Mouse (Mus musculus) midbrain, embryonic 14.5 days (tissue): Measurements from ENCODE around the gene Zmynd8. TPM values are rescaled to one million over a fixed set of nuclear protein-coding genes. Genes with fewer than 3 reads are reported as not detected.

Experiments used
- ATAC-seq: fragments of 200-750 bp; cut with Nextera tagmentation; 2 replicates; pipeline ENCODE4 v1.8.0; 2017; ENCODE audit warnings: moderate number of reproducible peaks, moderate library complexity; ENCODE audit not compliant: low FRiP score, low TSS enrichment
- DNase-seq: peaks from one replicate; pipeline ENCODE4 v3.0.0-alpha.2; 2015
- H3K27ac ChIP-seq: fragments of 300-500 bp; sonication (generic); replicated peaks from 2 replicates; pipeline ENCODE4 v1.5.1; 2014; ENCODE audit warnings: mild to moderate bottlenecking, low read depth, low read length, moderate library complexity
- H3K27me3 ChIP-seq: fragments of 300-500 bp; sonication (generic); 2 replicates; pipeline ENCODE4 v1.6.1; 2014; ENCODE audit warnings: low read length, control low read depth, mixed read lengths; ENCODE audit not compliant: control insufficient read depth, insufficient read depth
- H3K36me3 ChIP-seq: fragments of 300-500 bp; sonication (generic); 2 replicates; pipeline ENCODE4 v1.6.1; 2014; ENCODE audit warnings: low read length, control low read depth; ENCODE audit not compliant: control insufficient read depth, insufficient read depth
- H3K4me1 ChIP-seq: fragments of 300-500 bp; sonication (generic); 2 replicates; pipeline ENCODE4 v1.6.1; 2014; ENCODE audit warnings: mild to moderate bottlenecking, antibody characterized with exemption, low read length, control low read depth; ENCODE audit not compliant: control insufficient read depth, insufficient read depth
- H3K4me2 ChIP-seq: fragments of 300-500 bp; sonication (generic); 2 replicates; pipeline ENCODE4 v1.6.1; 2014; ENCODE audit warnings: mild to moderate bottlenecking, low read length, moderate library complexity
- H3K4me3 ChIP-seq: fragments of 300-500 bp; sonication (generic); replicated peaks from 2 replicates; pipeline ENCODE4 v1.5.1; 2014; ENCODE audit warnings: low read depth, low read length
- H3K9ac ChIP-seq: fragments of 300-500 bp; sonication (generic); replicated peaks from 2 replicates; pipeline ENCODE4 v1.6.1; 2014; ENCODE audit warnings: mild to moderate bottlenecking, low read length, moderate library complexity
- H3K9me3 ChIP-seq: fragments of 300-500 bp; sonication (generic); 2 replicates; pipeline ENCODE4 v1.6.1; 2016; ENCODE audit warnings: low read length, control low read depth, mixed read lengths; ENCODE audit not compliant: control insufficient read depth
- WGBS: fragments of 180-500 bp; shearing (Covaris S2); extraction: QIAGEN DNeasy Blood & Tissue Kit; methylation state at CpG from one replicate; pipeline ENCODE4 v1.1.7; 2014; 5-methylcytosine and 5-hydroxymethylcytosine counted together
- microRNA-seq: library from miRNA; unstranded; fragments of <30 nt; microRNA quantifications from one replicate; pipeline ENCODE4, GENCODE M21; 2016
- polyA plus RNA-seq: library from polyadenylated mRNA; unstranded; fragments of >200 nt; fragmentation: Nextera tagmentation; extraction: Ambion mirVana; gene quantifications from 2 replicates; pipeline ENCODE4 v1.2.1, GENCODE M21; 2014

The Zmynd8 gene
- polyA plus RNA-seq, 1 experiment from 2014 or later, result 64.4 TPM

DNA sequence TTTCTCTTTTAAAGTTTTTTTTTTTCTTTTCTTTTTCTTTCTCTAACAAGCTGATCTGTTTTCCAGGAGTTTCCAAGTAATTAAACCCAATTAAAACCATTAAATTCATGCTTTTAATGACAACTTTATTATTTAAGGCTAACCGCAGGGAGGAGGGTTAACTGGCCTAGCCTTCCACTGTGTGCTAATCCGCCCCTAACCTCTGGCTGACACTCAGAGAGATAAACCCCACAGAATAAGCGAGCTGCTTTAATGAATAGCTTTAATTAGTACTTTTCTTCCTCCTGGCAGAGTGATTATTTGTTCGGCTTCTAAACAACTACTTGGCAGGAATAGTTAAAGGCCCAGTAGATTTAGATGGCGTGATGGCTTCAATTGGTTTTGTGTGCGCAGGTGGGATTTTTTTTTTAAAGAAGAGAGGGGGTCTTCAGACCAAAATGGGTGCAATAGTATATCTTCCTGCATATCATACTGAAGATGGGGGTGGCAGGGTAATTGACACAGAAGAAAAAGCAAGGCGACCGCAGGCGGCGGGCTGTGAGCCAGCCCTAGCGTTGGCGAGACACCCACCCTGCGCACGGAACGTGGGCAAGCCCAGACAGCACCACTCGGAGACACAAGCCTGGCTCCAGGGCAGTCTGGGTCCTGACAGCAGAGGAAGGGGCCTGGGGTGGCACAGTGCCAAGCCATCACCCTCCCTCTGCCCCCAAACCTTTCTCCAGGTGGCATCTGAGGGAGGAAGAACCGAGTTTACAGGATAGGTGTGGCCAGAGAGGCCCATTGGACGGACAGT, 153.3 kb downstream of the Zmynd8 start:
- no peak for ATAC-seq
- no peak overlapping the region for H3K27ac ChIP-seq
- no peaks in the 10 kb centered on the region for H3K9me3 ChIP-seq
- no peak overlapping the region for H3K4me3 ChIP-seq
- H3K27me3 ChIP-seq, result no peaks in the 10 kb centered on the region
- 45% methylated on average over 18 of the region's 18 CpGs for WGBS
- H3K36me3 ChIP-seq, result no peaks in the 10 kb centered on the region
- H3K4me1 ChIP-seq, result peaks cover 25% of the 10 kb centered on the region
- H3K4me2 ChIP-seq, result no peak overlapping the region
- DNase-seq, result peak; percentile 56
- H3K9ac ChIP-seq, result no peak overlapping the region

DNA sequence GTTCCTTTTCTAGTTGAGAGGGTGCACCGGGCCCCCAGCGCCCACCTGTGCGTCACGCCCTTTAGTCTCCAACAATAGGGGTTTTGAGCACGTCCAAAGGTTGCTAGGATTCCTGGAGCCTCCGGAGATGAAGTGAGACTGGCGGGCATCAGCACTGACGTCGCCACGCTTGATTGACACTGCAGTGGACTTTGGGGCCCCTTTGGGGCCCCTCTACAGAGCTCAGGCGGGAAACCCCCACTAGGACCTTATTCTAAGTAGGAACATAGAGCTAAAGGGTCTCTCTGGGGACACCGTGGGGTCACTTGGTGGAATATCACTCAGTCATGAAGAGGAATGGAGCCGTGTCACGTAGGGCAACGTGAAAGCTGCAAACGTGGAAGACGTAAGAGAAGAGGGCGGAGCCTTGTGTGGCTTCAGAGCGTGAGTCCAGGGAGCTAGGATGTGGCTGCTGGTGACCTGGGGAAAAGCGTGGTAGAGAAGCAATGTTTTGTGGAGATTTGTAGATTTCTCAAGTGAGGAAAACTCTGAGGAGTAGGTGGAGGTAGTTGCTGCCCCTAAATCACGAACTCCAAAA, 156.5 kb downstream of the Zmynd8 start:
- Histone ChIP-seq H3K4me3 (no peak overlapping the region), H3K27ac (no peak overlapping the region), H3K9me3 (no peaks in the 10 kb centered on the region), H3K9ac (no peak overlapping the region), H3K4me1 (peaks cover 25% of the 10 kb centered on the region), H3K27me3 (no peaks in the 10 kb centered on the region), H3K36me3 (no peaks in the 10 kb centered on the region), H3K4me2 (0 out of 2 replicates have a peak overlapping the region, but pooled peaks have one; percentile 12)
- no peak for DNase-seq
- no peak for ATAC-seq
- 16% methylated on average over 21 of the region's 21 CpGs for WGBS

DNA sequence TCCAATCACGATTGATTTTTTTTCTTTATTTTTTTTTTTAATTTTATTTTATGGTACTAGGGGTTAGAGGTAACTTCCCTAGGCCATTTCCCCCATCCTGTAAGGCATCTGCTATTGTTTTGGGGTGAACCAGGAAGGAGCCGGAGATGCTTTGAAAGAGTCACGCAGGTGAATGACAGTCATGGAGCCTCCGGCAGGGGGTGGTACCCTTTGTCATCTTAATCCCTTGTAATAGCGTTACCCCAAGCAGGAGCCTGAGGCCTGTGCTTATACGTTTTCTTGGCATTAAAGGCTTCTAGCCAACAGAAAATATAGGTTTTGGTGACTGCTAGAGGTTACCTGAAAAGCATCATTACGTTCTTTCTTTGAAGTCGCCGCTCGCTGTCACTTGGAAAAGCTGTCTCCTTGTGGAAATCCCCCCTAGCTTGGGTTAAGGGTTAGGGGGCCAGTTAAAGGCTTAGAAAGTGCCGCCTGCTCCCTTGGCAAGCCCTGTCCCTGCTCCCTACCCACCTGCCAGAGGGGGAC, 157.2 kb downstream of the Zmynd8 start:
- Histone ChIP-seq H3K9me3 (no peaks in the 10 kb centered on the region), H3K4me2 (0 out of 2 replicates have a peak overlapping the region, but pooled peaks have one; percentile 12), H3K4me1 (peaks cover 25% of the 10 kb centered on the region), H3K36me3 (no peaks in the 10 kb centered on the region), H3K27me3 (no peaks in the 10 kb centered on the region), H3K27ac (no peak overlapping the region), H3K4me3 (no peak overlapping the region), H3K9ac (no peak overlapping the region)
- peak; percentile 57 for DNase-seq
- no peak for ATAC-seq
- WGBS, result 7% methylated on average over 11 of the region's 11 CpGs

GRCm38 (mm10) chr2:165740982-165741381, 157.8 kb downstream of the Zmynd8 start:
- DNase-seq (peak; percentile 56), ATAC-seq (no peak)
- WGBS, result 4% methylated on average over 9 of the region's 9 CpGs
- Histone ChIP-seq H3K36me3 (no peaks in the 10 kb centered on the region), H3K9ac (no peak overlapping the region), H3K4me2 (no peak overlapping the region), H3K27me3 (no peaks in the 10 kb centered on the region), H3K27ac (0 out of 2 replicates have a peak overlapping the region, but pooled peaks have one; percentile 34), H3K4me1 (peaks cover 25% of the 10 kb centered on the region), H3K4me3 (no peak overlapping the region), H3K9me3 (no peaks in the 10 kb centered on the region)

DNA sequence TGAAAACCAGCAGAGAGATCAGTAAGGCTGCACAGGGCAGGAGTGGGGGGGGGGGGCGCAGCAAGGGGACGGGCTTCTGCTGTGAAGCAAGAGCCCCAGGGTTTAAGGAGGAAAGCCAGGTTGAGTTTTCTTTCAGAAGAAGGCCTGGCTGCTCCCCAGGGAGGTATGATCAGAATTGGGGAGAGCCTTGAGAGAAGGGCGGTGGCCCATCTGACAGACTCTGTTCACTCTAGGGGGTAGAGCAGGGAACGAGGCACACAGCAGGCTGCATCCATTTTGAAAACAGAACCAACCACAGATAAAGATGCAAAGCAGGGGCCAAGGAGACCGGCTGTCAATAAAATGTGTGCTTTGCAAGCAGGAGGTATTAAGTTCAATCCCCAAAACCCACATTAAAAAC, 158.4 kb downstream of the Zmynd8 start:
- Histone ChIP-seq H3K27ac (no peak overlapping the region), H3K4me3 (no peak overlapping the region), H3K4me1 (peaks cover 22% of the 10 kb centered on the region), H3K36me3 (no peaks in the 10 kb centered on the region), H3K27me3 (no peaks in the 10 kb centered on the region), H3K9me3 (no peaks in the 10 kb centered on the region), H3K9ac (no peak overlapping the region), H3K4me2 (no peak overlapping the region)
- peak; percentile 8 for DNase-seq
- WGBS, result 29% methylated on average over 5 of the region's 5 CpGs
- ATAC-seq, result no peak

GRCm38 (mm10) chr2:165736297-165736696, 162.5 kb downstream of the Zmynd8 start:
- no peak overlapping the region for H3K4me3 ChIP-seq
- no peaks in the 10 kb centered on the region for H3K9me3 ChIP-seq
- ATAC-seq, result no peak
- H3K27me3 ChIP-seq, result no peaks in the 10 kb centered on the region
- H3K4me2 ChIP-seq, result no peak overlapping the region
- H3K4me1 ChIP-seq, result peaks cover 5% of the 10 kb centered on the region
- H3K9ac ChIP-seq, result no peak overlapping the region
- H3K36me3 ChIP-seq, result no peaks in the 10 kb centered on the region
- WGBS, result 74% methylated on average over 2 of the region's 2 CpGs
- no peak for DNase-seq
- H3K27ac ChIP-seq, result no peak overlapping the region

Small RNAs within 50 kb of the gene (microRNA-seq; reads per million reads assigned to microRNA genes)
- not detected for gene Gm22692

Other genes starting within 250 kb of the Zmynd8 start
- gene Ncoa3, start 93.6 kb upstream of the Zmynd8 start, polyA plus RNA-seq, result 15.3 and 18.2 TPM in 2 replicates